Mouse (Mus musculus) bone marrow macrophage, adult 2 months (primary cell): Measurements from ENCODE around the gene Tat.

Experiments used
- CTCF ChIP-seq: IDR thresholded peaks from 2 replicates; pipeline ENCODE4 v1.5.1; 2012; ENCODE audit warnings: low read depth, mild to moderate bottlenecking, low read length, moderate library complexity
- POLR2A ChIP-seq: IDR thresholded peaks from 2 replicates; pipeline ENCODE4 v1.6.1; 2012; ENCODE audit warnings: mild to moderate bottlenecking, low read depth, low read length, borderline replicate concordance

DNA sequence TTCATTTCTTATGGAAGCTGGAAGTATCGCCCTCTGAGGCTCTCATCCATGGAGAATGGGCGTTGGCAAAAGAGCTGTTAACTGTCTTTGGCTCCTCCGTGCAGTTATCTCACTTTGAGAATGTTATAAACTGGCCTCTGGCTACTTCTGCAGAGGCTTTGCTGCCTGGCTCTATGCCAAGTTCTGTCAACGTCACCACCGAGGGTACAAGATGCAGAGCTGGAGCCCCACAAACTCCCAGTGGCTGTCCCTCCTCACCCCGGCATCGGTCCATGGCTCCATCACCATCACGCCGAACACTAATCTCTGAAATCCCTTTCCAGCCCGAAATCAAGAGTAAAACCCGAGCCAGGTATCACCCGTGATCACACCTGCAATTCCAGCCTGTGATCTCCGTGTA, 26.8 kb upstream of the Tat start:
- TF ChIP-seq CTCF (no peak), POLR2A (no peak)
